Mouse (Mus musculus): ENCODE measurements around the gene Klf13. TPM values are rescaled to one million over a fixed set of nuclear protein-coding genes. Genes with fewer than 3 reads are reported as not detected.

Klf13 gene
- polyA plus RNA-seq, 1 experiment from 2014 or later, result 32.3 TPM

DNA sequence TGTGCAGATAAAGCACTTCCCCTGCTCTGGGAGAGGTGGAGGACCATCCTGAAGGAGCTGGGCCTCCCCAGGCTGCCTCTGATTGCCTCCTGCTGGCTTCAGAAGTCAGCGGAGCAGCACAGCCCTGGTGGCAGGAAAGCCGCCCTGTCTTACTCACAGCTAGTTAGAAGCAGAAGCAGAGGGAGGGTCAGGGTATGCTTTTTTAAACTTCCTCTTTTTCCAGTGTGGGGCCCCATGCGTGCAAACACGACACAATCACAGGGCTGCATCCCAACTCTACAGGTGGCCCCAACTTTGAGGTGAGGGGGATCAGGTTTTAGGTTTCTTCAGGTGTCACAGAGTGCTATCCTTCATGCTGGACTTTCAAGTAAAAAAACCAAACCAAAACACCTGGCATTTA lies 27.8 kb downstream of the Klf13 start:
- peak overlapping the region; percentile 41; the same call in 1 of the 2 replicates for H3K27ac ChIP-seq
- H3K9ac ChIP-seq, result no peak overlapping the region

DNA sequence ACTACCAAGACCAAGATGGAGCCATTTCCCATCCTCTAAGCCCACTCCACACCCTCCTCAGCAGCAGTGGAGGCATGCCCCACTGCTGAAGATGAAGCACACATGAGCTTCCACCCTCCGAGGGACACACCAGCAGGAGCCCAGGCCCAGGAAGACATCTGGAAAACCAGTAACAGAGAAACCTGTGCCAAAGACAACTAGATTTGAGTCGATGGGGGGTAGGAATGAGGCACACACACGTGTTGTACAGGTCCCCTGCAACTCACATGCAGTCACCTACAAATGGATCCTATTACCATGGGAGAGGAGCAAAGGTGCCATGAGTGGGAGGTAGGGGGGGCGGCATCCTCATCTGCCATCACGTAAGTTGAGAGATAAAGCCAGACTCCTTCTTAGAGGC lies 28.5 kb downstream of the Klf13 start:
- Histone ChIP-seq H3K9me3 (no peaks in the 10 kb centered on the region), H3K27ac (no peak overlapping the region; the same call in 1 of the 2 replicates), H3K4me1 (peaks cover 60% of the 10 kb centered on the region), H3K27me3 (replicated peaks) (no peaks in the 10 kb centered on the region), H3K4me3 (replicated peaks) (no peak overlapping the region), H3K9ac (no peak overlapping the region), H3K36me3 (0 out of 2 replicates have a peak, but pooled peaks cover 2% of the 10 kb centered on the region), H3K4me2 (no peak overlapping the region)
- no peak for ATAC-seq (ENCODE audit: insufficient read depth, low FRiP score, low read depth)
- WGBS, result 79% methylated on average over 5 of the region's 5 CpGs

More for the DNA sequence above, 27.8 kb downstream of the Klf13 start:
- Histone ChIP-seq H3K9me3 (no peaks in the 10 kb centered on the region), H3K36me3 (0 out of 2 replicates have a peak, but pooled peaks cover 2% of the 10 kb centered on the region), H3K4me3 (replicated peaks) (no peak overlapping the region), H3K4me2 (no peak overlapping the region), H3K27me3 (replicated peaks) (no peaks in the 10 kb centered on the region), H3K4me1 (peaks cover 57% of the 10 kb centered on the region)
- 45% methylated on average over 4 of the region's 4 CpGs for WGBS
- 0 out of 2 replicates have a peak, but pooled peaks have one; percentile 9 for ATAC-seq (ENCODE audit: insufficient read depth, low FRiP score, low read depth)

DNA sequence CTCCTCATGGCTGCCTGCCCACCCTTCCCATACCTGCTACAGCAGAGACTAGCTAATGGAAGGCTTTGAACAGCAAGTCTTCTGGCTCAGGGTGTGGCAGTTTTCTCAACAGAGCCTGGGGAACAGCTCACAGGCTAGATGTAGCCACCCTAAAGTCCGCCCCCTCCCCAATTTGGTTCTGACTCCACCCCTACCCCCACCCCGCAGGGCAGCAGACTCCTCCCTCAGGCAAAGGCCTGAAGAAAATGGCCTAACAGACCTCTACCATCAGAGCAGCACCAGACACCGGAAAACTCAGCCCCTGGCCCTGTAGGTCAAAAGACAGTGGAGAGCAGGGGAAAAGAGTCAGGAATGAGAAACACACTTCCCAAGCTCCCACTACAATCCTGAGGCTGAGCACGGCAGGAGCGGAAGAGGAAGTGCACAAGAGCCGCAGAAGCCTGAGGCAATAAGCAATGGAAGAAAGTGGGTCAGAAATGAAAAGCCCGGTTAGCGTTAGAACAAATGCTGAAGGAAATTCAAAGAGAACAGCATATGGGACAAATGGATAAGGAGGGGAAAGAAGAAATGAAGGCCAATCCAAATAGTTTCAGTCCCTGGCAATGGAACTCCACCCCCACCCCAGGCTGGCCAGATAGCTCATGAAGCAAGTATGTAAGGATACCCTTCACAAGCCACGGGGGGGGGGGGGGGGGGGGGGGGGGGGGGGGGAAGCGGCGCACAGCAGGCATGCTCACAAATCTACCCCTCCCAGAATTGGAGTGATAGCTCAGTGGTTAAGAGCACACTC lies 30.0 kb downstream of the Klf13 start:
- Histone ChIP-seq H3K27me3 (replicated peaks) (no peaks in the 10 kb centered on the region), H3K4me2 (no peak overlapping the region), H3K9me3 (no peaks in the 10 kb centered on the region), H3K27ac (peak overlapping the region; percentile 63), H3K36me3 (0 out of 2 replicates have a peak, but pooled peaks cover 2% of the 10 kb centered on the region), H3K4me3 (replicated peaks) (no peak overlapping the region), H3K9ac (no peak overlapping the region), H3K4me1 (peaks cover 54% of the 10 kb centered on the region)
- ATAC-seq (ENCODE audit: insufficient read depth, low FRiP score, low read depth), result no peak
- 30% methylated on average over 11 of the region's 11 CpGs for WGBS

GRCm38 (mm10) chr7:63907778-63908495 lies 30.8 kb downstream of the Klf13 start:
- Histone ChIP-seq H3K9ac (no peak overlapping the region), H3K4me3 (replicated peaks) (no peak overlapping the region), H3K4me1 (peaks cover 47% of the 10 kb centered on the region), H3K9me3 (no peaks in the 10 kb centered on the region), H3K4me2 (no peak overlapping the region), H3K27ac (peak overlapping the region; percentile 63; the same call in 1 of the 2 replicates), H3K27me3 (replicated peaks) (no peaks in the 10 kb centered on the region), H3K36me3 (0 out of 2 replicates have a peak, but pooled peaks cover 2% of the 10 kb centered on the region)
- no peak for ATAC-seq (ENCODE audit: insufficient read depth, low FRiP score, low read depth)
- 72% methylated on average over 5 of the region's 5 CpGs for WGBS

- Histone ChIP-seq H3K9ac (no peak overlapping the region), H3K36me3 (0 out of 2 replicates have a peak, but pooled peaks cover 2% of the 10 kb centered on the region), H3K27ac (peak overlapping the region; percentile 59; the same call in 1 of the 2 replicates), H3K27me3 (replicated peaks) (no peaks in the 10 kb centered on the region), H3K9me3 (no peaks in the 10 kb centered on the region), H3K4me1 (peaks cover 25% of the 10 kb centered on the region), H3K4me2 (no peak overlapping the region), H3K4me3 (replicated peaks) (no peak overlapping the region)
- 65% methylated on average over 5 of the region's 5 CpGs for WGBS
- ATAC-seq (ENCODE audit: insufficient read depth, low FRiP score, low read depth), result no peak
Measured at GRCm38 (mm10) chr7:63905642-63906041, 33.1 kb downstream of the Klf13 start.

GRCm38 (mm10) chr7:63905190-63905589 lies 33.5 kb downstream of the Klf13 start:
- Histone ChIP-seq H3K27ac (peak overlapping the region; percentile 59; the same call in 1 of the 2 replicates), H3K4me1 (peaks cover 21% of the 10 kb centered on the region), H3K4me2 (no peak overlapping the region), H3K9me3 (no peaks in the 10 kb centered on the region), H3K9ac (no peak overlapping the region), H3K36me3 (0 out of 2 replicates have a peak, but pooled peaks cover 2% of the 10 kb centered on the region), H3K27me3 (replicated peaks) (no peaks in the 10 kb centered on the region), H3K4me3 (replicated peaks) (no peak overlapping the region)
- ATAC-seq (ENCODE audit: insufficient read depth, low FRiP score, low read depth), result no peak
- 70% methylated on average over 2 of the region's 2 CpGs for WGBS

DNA sequence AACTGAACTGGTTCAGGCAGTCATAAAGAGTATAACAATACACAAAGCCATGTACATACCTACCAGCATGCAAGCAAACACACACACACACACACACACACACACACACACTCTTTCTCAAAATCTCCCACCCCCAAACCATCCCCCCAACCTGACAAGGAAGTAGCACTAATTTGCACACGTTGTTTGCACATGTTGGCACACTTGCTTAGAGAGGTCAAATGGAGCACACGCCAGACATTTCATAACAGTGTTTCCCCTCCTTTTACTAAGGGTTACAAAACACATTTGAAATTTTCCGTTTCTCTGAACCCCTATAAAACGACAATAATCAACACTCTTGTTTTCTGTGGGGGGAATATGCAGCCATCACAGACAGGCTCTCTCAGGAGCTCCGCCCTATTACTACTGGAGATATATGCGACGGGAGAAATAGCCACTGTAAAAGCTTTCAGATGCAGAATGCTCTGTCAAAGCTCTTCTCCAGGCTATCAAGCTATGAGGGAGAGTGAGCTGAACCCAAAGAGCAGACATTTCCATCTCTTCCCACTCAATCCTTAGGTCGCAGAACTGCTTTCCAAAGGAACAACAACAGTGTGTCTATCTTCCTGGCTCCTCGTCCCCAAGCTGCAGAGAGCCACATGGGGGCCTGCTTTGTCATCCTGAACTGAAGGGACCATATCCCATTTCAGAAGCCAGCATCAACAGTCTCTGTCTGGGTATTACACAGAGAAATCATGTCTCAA lies 34.9 kb downstream of the Klf13 start:
- H3K27ac ChIP-seq, result no peak overlapping the region
- no peak overlapping the region for H3K4me2 ChIP-seq
- 0 out of 2 replicates have a peak, but pooled peaks cover 2% of the 10 kb centered on the region for H3K36me3 ChIP-seq
- ATAC-seq (ENCODE audit: insufficient read depth, low FRiP score, low read depth), result no peak
- no peaks in the 10 kb centered on the region for H3K9me3 ChIP-seq
- H3K9ac ChIP-seq, result no peak overlapping the region
- 56% methylated on average over 9 of the region's 9 CpGs for WGBS
- no peaks in the 10 kb centered on the region for H3K27me3 ChIP-seq (replicated peaks)
- H3K4me1 ChIP-seq, result peaks cover 14% of the 10 kb centered on the region
- no peak overlapping the region for H3K4me3 ChIP-seq (replicated peaks)

GRCm38 (mm10) chr7:63902604-63903210 lies 36.0 kb downstream of the Klf13 start:
- ATAC-seq (ENCODE audit: insufficient read depth, low FRiP score, low read depth), result no peak
- 50% methylated on average over 3 of the region's 3 CpGs for WGBS
- no peaks in the 10 kb centered on the region for H3K27me3 ChIP-seq (replicated peaks)
- no peaks in the 10 kb centered on the region for H3K9me3 ChIP-seq
- no peak overlapping the region for H3K9ac ChIP-seq
- peak overlapping the region; percentile 9; the same call in 1 of the 2 replicates for H3K27ac ChIP-seq
- H3K4me3 ChIP-seq (replicated peaks), result no peak overlapping the region
- H3K4me2 ChIP-seq, result no peak overlapping the region
- 0 out of 2 replicates have a peak, but pooled peaks cover 2% of the 10 kb centered on the region for H3K36me3 ChIP-seq
- H3K4me1 ChIP-seq, result peaks cover 8% of the 10 kb centered on the region

- H3K9me3 ChIP-seq, result no peaks in the 10 kb centered on the region
- no peak for ATAC-seq (ENCODE audit: insufficient read depth, low FRiP score, low read depth)
- 68% methylated on average over 3 of the region's 3 CpGs for WGBS
- H3K27ac ChIP-seq, result no peak overlapping the region
- no peak overlapping the region for H3K4me2 ChIP-seq
- H3K4me3 ChIP-seq (replicated peaks), result no peak overlapping the region
- peaks cover 15% of the 10 kb centered on the region for H3K4me1 ChIP-seq
- H3K9ac ChIP-seq, result no peak overlapping the region
- H3K27me3 ChIP-seq (replicated peaks), result no peaks in the 10 kb centered on the region
- no peaks in the 10 kb centered on the region for H3K36me3 ChIP-seq
Measured at GRCm38 (mm10) chr7:63901942-63902341, 36.8 kb downstream of the Klf13 start.

DNA sequence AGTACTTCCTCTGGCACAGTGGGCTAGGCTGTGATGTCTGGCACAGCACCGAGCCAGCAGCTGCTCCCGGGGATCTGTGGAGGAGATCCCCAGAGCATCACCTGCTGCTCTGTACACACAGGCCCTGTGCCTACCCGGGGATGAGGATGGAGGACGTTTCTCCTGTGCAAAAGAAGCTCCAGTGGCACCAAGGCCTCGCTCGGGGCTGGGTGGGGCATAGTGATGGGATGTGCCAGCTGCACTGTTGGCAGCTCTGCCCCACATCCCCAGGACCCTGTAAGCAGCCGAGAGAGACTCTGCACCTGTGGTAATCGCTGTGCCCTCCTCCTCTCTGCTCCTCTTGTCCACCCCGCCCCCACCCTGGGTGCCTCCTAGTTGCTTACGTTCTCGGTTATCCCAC lies 37.4 kb downstream of the Klf13 start:
- H3K4me1 ChIP-seq, result peaks cover 18% of the 10 kb centered on the region
- 73% methylated on average over 11 of the region's 11 CpGs for WGBS
- no peak overlapping the region for H3K4me2 ChIP-seq
- no peaks in the 10 kb centered on the region for H3K36me3 ChIP-seq
- H3K27me3 ChIP-seq (replicated peaks), result no peaks in the 10 kb centered on the region
- no peak overlapping the region for H3K4me3 ChIP-seq (replicated peaks)
- no peaks in the 10 kb centered on the region for H3K9me3 ChIP-seq
- H3K27ac ChIP-seq, result no peak overlapping the region
- no peak overlapping the region for H3K9ac ChIP-seq
- no peak for ATAC-seq (ENCODE audit: insufficient read depth, low FRiP score, low read depth)

- Histone ChIP-seq H3K4me3 (replicated peaks) (no peak overlapping the region), H3K27me3 (replicated peaks) (no peaks in the 10 kb centered on the region), H3K4me1 (peaks cover 19% of the 10 kb centered on the region), H3K9me3 (no peaks in the 10 kb centered on the region), H3K36me3 (no peaks in the 10 kb centered on the region), H3K9ac (no peak overlapping the region), H3K4me2 (no peak overlapping the region), H3K27ac (no peak overlapping the region)
- 90% methylated on average over 2 of the region's 2 CpGs for WGBS
- ATAC-seq (ENCODE audit: insufficient read depth, low FRiP score, low read depth), result no peak
Measured at GRCm38 (mm10) chr7:63900411-63900810, 38.3 kb downstream of the Klf13 start.
